Mouse (Mus musculus) intestine, postnatal 0 days (tissue): ENCODE measurements at regions not wholly inside any gene's neighbourhood (a gene's known extent, or its start where the extent isn't known, plus 50 kb on each side); places are given as distances from the start of the nearest gene placed in this dataset.

Source experiments
- ATAC-seq: fragments of 200-750 bp; cut with Nextera tagmentation; 2 replicates; pipeline ENCODE4 v1.8.0; 2017; ENCODE audit warnings: mild to moderate bottlenecking, moderate TSS enrichment, moderate library complexity
- H3K27ac ChIP-seq: fragments of 300-500 bp; sonication (generic); 2 replicates; pipeline ENCODE4 v1.5.1; 2014; ENCODE audit warnings: mild to moderate bottlenecking, low read depth, low read length, moderate library complexity
- H3K27me3 ChIP-seq: fragments of 300-500 bp; sonication (generic); replicated peaks from 2 replicates; pipeline ENCODE4 v1.6.1; 2014; ENCODE audit warnings: low read length, mixed read lengths; ENCODE audit not compliant: control insufficient read depth, insufficient read depth
- H3K36me3 ChIP-seq: fragments of 300-500 bp; sonication (generic); 2 replicates; pipeline ENCODE4 v1.6.1; 2014; ENCODE audit warnings: mild to moderate bottlenecking, moderate library complexity; ENCODE audit not compliant: control insufficient read depth, insufficient read depth
- H3K4me1 ChIP-seq: fragments of 300-500 bp; sonication (generic); replicated peaks from 2 replicates; pipeline ENCODE4 v1.6.1; 2014; ENCODE audit warnings: antibody characterized with exemption, low read length, mixed read lengths; ENCODE audit not compliant: control insufficient read depth, insufficient read depth
- H3K4me2 ChIP-seq: fragments of 300-500 bp; sonication (generic); replicated peaks from 2 replicates; pipeline ENCODE4 v1.6.1; 2014; ENCODE audit warnings: low read depth, mild to moderate bottlenecking, moderate library complexity
- H3K4me3 ChIP-seq: fragments of 300-500 bp; sonication (generic); 2 replicates; pipeline ENCODE4 v1.5.1; 2014; ENCODE audit warnings: low read depth, low read length
- H3K9ac ChIP-seq: fragments of 300-500 bp; sonication (generic); 2 replicates; pipeline ENCODE4 v1.6.1; 2014; ENCODE audit warnings: mild to moderate bottlenecking, low read depth, low read length
- H3K9me3 ChIP-seq: fragments of 300-500 bp; sonication (generic); 2 replicates; pipeline ENCODE4 v1.6.1; 2016; ENCODE audit warnings: mixed run types; ENCODE audit not compliant: control insufficient read depth
- CTCF ChIP-seq: sonication (generic); IDR thresholded peaks from 2 replicates; pipeline ENCODE4 v1.5.1; 2016; ENCODE audit warnings: low read depth, mild to moderate bottlenecking, control low read depth, antibody characterized with exemption, moderate library complexity
- WGBS: fragments of 180-500 bp; shearing (Covaris S2); extraction: QIAGEN DNeasy Blood & Tissue Kit; methylation state at CpG from one replicate; pipeline ENCODE4 v1.1.7; 2014; 5-methylcytosine and 5-hydroxymethylcytosine counted together

GRCm38 (mm10) chr15:97501420-97501819 is 204.2 kb downstream of the Rpap3 start:
- H3K4me2 ChIP-seq = no peak overlapping the region
- WGBS = 85% methylated on average over 9 of the region's 9 CpGs
- no peak for TF ChIP-seq CTCF
- no peaks in the 10 kb centered on the region for H3K27me3 ChIP-seq
- no peaks in the 10 kb centered on the region; the same call in 1 of the 2 replicates for H3K9me3 ChIP-seq
- H3K9ac ChIP-seq = no peak overlapping the region
- no peak for ATAC-seq
- H3K27ac ChIP-seq = no peak overlapping the region
- H3K4me1 ChIP-seq = no peaks in the 10 kb centered on the region
- H3K36me3 ChIP-seq = no peaks in the 10 kb centered on the region
- no peak overlapping the region for H3K4me3 ChIP-seq

DNA sequence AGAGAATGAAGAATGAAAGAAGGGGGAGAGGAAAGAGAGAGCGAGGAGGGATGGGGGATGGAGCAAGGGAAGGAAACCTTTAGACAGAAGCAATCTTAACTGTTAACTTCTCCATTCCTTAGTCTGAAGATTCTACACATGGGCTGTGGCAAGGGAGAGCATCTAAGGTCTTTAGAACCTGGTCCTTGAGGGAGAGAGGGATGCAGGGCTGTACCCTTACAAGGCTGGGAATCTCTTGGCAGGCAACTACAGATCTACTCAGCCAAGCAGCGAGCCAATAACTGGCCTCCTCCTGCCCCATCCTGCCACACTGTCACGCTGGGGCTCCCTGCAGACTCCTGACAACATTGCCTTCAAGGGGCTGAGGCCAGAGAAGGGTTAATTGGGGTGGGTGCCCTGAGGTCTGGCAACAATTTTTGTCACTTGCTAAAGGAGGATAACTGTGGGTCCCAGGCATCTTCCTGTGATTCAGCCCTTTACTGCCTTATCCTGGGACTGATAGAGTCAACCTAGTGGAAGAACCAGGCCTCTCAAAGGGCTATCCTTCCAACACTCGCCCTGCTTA is 205.7 kb downstream of the Rpap3 start:
- H3K4me1 ChIP-seq = no peaks in the 10 kb centered on the region
- no peak for TF ChIP-seq CTCF
- H3K9ac ChIP-seq = no peak overlapping the region
- H3K36me3 ChIP-seq = no peaks in the 10 kb centered on the region
- H3K4me3 ChIP-seq = no peak overlapping the region
- WGBS = 77% methylated on average over 4 of the region's 4 CpGs
- no peak overlapping the region for H3K4me2 ChIP-seq
- H3K27ac ChIP-seq = no peak overlapping the region
- no peak for ATAC-seq
- no peaks in the 10 kb centered on the region for H3K27me3 ChIP-seq
- peaks cover 4% of the 10 kb centered on the region; the same call in 1 of the 2 replicates for H3K9me3 ChIP-seq

GRCm38 (mm10) chr15:97499240-97499639 is 206.4 kb downstream of the Rpap3 start:
- H3K27ac ChIP-seq = no peak overlapping the region
- H3K4me3 ChIP-seq = no peak overlapping the region
- H3K36me3 ChIP-seq = no peaks in the 10 kb centered on the region
- peaks cover 4% of the 10 kb centered on the region; the same call in 1 of the 2 replicates for H3K9me3 ChIP-seq
- no peaks in the 10 kb centered on the region for H3K4me1 ChIP-seq
- TF ChIP-seq CTCF = no peak
- no peaks in the 10 kb centered on the region for H3K27me3 ChIP-seq
- 67% methylated on average over 5 of the region's 5 CpGs for WGBS
- H3K9ac ChIP-seq = no peak overlapping the region
- no peak for ATAC-seq
- H3K4me2 ChIP-seq = no peak overlapping the region

DNA sequence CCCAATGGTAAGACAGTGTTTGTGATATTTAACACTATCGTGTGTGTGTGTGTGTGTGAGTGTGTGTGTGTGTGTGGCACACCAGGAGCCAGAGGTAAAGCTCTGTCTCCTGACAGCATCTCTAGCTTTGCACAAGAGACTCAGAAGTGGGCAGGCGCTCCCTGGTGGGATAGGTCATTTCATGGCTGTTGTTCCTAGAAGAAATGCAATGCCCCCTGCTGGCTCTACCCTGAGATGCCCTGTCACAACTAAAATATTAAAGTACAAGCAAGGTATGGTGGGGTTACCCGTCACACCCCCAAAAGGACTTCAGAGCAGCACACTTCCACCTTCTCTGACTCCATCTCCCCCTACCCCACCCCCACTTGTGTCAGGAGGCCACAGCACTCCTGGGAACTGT is 207.2 kb downstream of the Rpap3 start:
- WGBS = 87% methylated on average over 3 of the region's 3 CpGs
- H3K4me1 ChIP-seq = no peaks in the 10 kb centered on the region
- no peaks in the 10 kb centered on the region for H3K27me3 ChIP-seq
- no peak overlapping the region for H3K9ac ChIP-seq
- no peak overlapping the region for H3K27ac ChIP-seq
- no peaks in the 10 kb centered on the region for H3K36me3 ChIP-seq
- no peak overlapping the region for H3K4me3 ChIP-seq
- H3K9me3 ChIP-seq = peaks cover 4% of the 10 kb centered on the region; the same call in 1 of the 2 replicates
- no peak for ATAC-seq
- peak; percentile 18; the same call in 1 of the 2 replicates for TF ChIP-seq CTCF
- no peak overlapping the region for H3K4me2 ChIP-seq

- Histone ChIP-seq H3K27ac (no peak overlapping the region), H3K9ac (no peak overlapping the region), H3K9me3 (peaks cover 4% of the 10 kb centered on the region; the same call in 1 of the 2 replicates), H3K4me2 (no peak overlapping the region), H3K36me3 (no peaks in the 10 kb centered on the region), H3K4me3 (no peak overlapping the region), H3K4me1 (no peaks in the 10 kb centered on the region), H3K27me3 (no peaks in the 10 kb centered on the region)
- no peak for TF ChIP-seq CTCF
- WGBS = 90% methylated on average over 3 of the region's 3 CpGs
- ATAC-seq = no peak
Measured at GRCm38 (mm10) chr15:97496026-97496425, 209.6 kb downstream of the Rpap3 start.

GRCm38 (mm10) chr15:97493340-97493739 is 212.3 kb downstream of the Rpap3 start:
- no peaks in the 10 kb centered on the region for H3K27me3 ChIP-seq
- TF ChIP-seq CTCF = no peak
- 80% methylated on average over 5 of the region's 5 CpGs for WGBS
- no peaks in the 10 kb centered on the region for H3K4me1 ChIP-seq
- H3K4me3 ChIP-seq = no peak overlapping the region
- H3K4me2 ChIP-seq = no peak overlapping the region
- H3K27ac ChIP-seq = no peak overlapping the region
- H3K9ac ChIP-seq = no peak overlapping the region
- H3K36me3 ChIP-seq = no peaks in the 10 kb centered on the region
- ATAC-seq = no peak
- peaks cover 4% of the 10 kb centered on the region; the same call in 1 of the 2 replicates for H3K9me3 ChIP-seq
